Mouse (Mus musculus) small intestine, adult 2 months (tissue): ENCODE measurements around the gene Gatad2a. TPM values are rescaled to one million over a fixed set of nuclear protein-coding genes. Genes with fewer than 3 reads are reported as not detected.

Experiments
- H3K27ac ChIP-seq: fragments of 200-500 bp; 2 replicates; pipeline ENCODE4 v1.5.1; 2012; ENCODE audit warnings: low read depth, low read length, control low read depth, inconsistent platforms; ENCODE audit not compliant: insufficient read depth
- H3K27me3 ChIP-seq: fragments of 200-500 bp; 2 replicates; pipeline ENCODE4 v1.6.1; 2012; ENCODE audit warnings: mild to moderate bottlenecking, moderate library complexity, low read length, inconsistent platforms; ENCODE audit not compliant: control insufficient read depth, insufficient read depth
- H3K36me3 ChIP-seq: fragments of 200-500 bp; 2 replicates; pipeline ENCODE4 v1.6.1; 2012; ENCODE audit warnings: mild to moderate bottlenecking, low read length, control low read depth, inconsistent platforms; ENCODE audit not compliant: control insufficient read depth, insufficient read depth
- H3K4me1 ChIP-seq: fragments of 200-500 bp; 2 replicates; pipeline ENCODE4 v1.6.1; 2012; ENCODE audit warnings: low read length, inconsistent platforms, mixed read lengths; ENCODE audit not compliant: control insufficient read depth, insufficient read depth, insufficient read length
- H3K4me3 ChIP-seq: fragments of 200-500 bp; 2 replicates; pipeline ENCODE4 v1.5.1; 2012; ENCODE audit warnings: low read depth, mild to moderate bottlenecking, control low read depth, inconsistent platforms, low read length, moderate library complexity
- CTCF ChIP-seq: fragments of 200-500 bp; IDR thresholded peaks from 2 replicates; pipeline ENCODE4 v1.5.1; 2012; ENCODE audit warnings: low read depth, mild to moderate bottlenecking, control low read depth, inconsistent platforms, low read length, moderate library complexity, mixed read lengths; ENCODE audit not compliant: insufficient replicate concordance, insufficient read length; ENCODE audit errors: extremely low read depth
- POLR2A ChIP-seq: fragments of 200-500 bp; IDR thresholded peaks from 2 replicates; pipeline ENCODE4 v1.6.1; 2012; ENCODE audit warnings: low read depth, mild to moderate bottlenecking, control low read depth, inconsistent platforms, low read length, moderate library complexity
- WGBS: fragments of 180-500 bp; shearing (Covaris S2); methylation state at CpG from one replicate; pipeline ENCODE4 v1.1.7; 2018; 5-methylcytosine and 5-hydroxymethylcytosine counted together
- polyA plus RNA-seq: library from polyadenylated mRNA; depleted of rRNA; stranded (reverse); fragments of >200 nt; gene quantifications from 2 replicates; pipeline ENCODE4 v1.2.3, GENCODE M21; 2012

The Gatad2a gene
- polyA plus RNA-seq, 1 experiment = 101 TPM

- Histone ChIP-seq H3K4me3 (0 out of 2 replicates have a peak overlapping the region, but pooled peaks have one; percentile 1), H3K36me3 (peaks cover 18% of the 10 kb centered on the region), H3K27me3 (no peaks in the 10 kb centered on the region), H3K4me1 (peaks cover 14% of the 10 kb centered on the region), H3K27ac (peak overlapping the region; percentile 61)
- 37% methylated on average over 11 of the region's 11 CpGs for WGBS
- no peak for TF ChIP-seq CTCF
Measured at GRCm38 (mm10) chr8:69919876-69920662, 76.1 kb downstream of the Gatad2a start.

GRCm38 (mm10) chr8:69919010-69919409 is 77.2 kb downstream of the Gatad2a start:
- Histone ChIP-seq H3K27ac (no peak overlapping the region), H3K27me3 (no peaks in the 10 kb centered on the region), H3K36me3 (peaks cover 29% of the 10 kb centered on the region), H3K4me1 (peaks cover 14% of the 10 kb centered on the region), H3K4me3 (no peak overlapping the region)
- TF ChIP-seq POLR2A (no peak), CTCF (peak; percentile 50; the same call in 1 of the 2 replicates)
- WGBS = 67% methylated on average over 1 of the region's 1 CpGs

- peaks cover 34% of the 10 kb centered on the region for H3K36me3 ChIP-seq
Measured at GRCm38 (mm10) chr8:69918506-69918905, 77.7 kb downstream of the Gatad2a start.

GRCm38 (mm10) chr8:69915748-69916147 is 80.4 kb downstream of the Gatad2a start:
- TF ChIP-seq CTCF = no peak
- TF ChIP-seq POLR2A = no peak
- Histone ChIP-seq H3K4me1 (peaks cover 6% of the 10 kb centered on the region), H3K36me3 (peaks cover 59% of the 10 kb centered on the region), H3K27ac (no peak overlapping the region), H3K4me3 (no peak overlapping the region), H3K27me3 (no peaks in the 10 kb centered on the region)
- 68% methylated on average over 5 of the region's 5 CpGs for WGBS

More at GRCm38 (mm10) chr8:69918506-69918905, 77.7 kb downstream of the Gatad2a start:
- TF ChIP-seq POLR2A (no peak), CTCF (no peak)
- Histone ChIP-seq H3K4me1 (peaks cover 14% of the 10 kb centered on the region), H3K4me3 (no peak overlapping the region), H3K27ac (no peak overlapping the region), H3K27me3 (no peaks in the 10 kb centered on the region)

GRCm38 (mm10) chr8:69914526-69914925 is 81.7 kb downstream of the Gatad2a start:
- H3K27ac ChIP-seq = no peak overlapping the region
- H3K4me3 ChIP-seq = no peak overlapping the region
- H3K4me1 ChIP-seq = no peaks in the 10 kb centered on the region; the same call in none of the 2 replicates
- WGBS = 82% methylated on average over 4 of the region's 4 CpGs
- H3K27me3 ChIP-seq = no peaks in the 10 kb centered on the region
- TF ChIP-seq POLR2A (no peak), CTCF (no peak)
- peaks cover 71% of the 10 kb centered on the region for H3K36me3 ChIP-seq

GRCm38 (mm10) chr8:69912478-69913074 is 83.6 kb downstream of the Gatad2a start:
- H3K4me3 ChIP-seq = no peak overlapping the region
- 94% methylated on average over 12 of the region's 12 CpGs for WGBS
- TF ChIP-seq POLR2A = no peak
- no peak for TF ChIP-seq CTCF
- H3K27me3 ChIP-seq = no peaks in the 10 kb centered on the region
- H3K27ac ChIP-seq = no peak overlapping the region
- H3K4me1 ChIP-seq = no peaks in the 10 kb centered on the region; the same call in none of the 2 replicates
- H3K36me3 ChIP-seq = peaks cover 82% of the 10 kb centered on the region

GRCm38 (mm10) chr8:69911917-69912316 is 84.3 kb downstream of the Gatad2a start:
- TF ChIP-seq POLR2A = no peak
- TF ChIP-seq CTCF = no peak
- H3K36me3 ChIP-seq = peaks cover 76% of the 10 kb centered on the region

More at GRCm38 (mm10) chr8:69911917-69912316, 84.3 kb downstream of the Gatad2a start:
- Histone ChIP-seq H3K27me3 (no peaks in the 10 kb centered on the region), H3K4me1 (no peaks in the 10 kb centered on the region; the same call in none of the 2 replicates), H3K4me3 (no peak overlapping the region), H3K27ac (no peak overlapping the region)
- WGBS = 93% methylated on average over 13 of the region's 13 CpGs
